Mouse (Mus musculus): ENCODE measurements around the gene Ifnk.

GRCm38 (mm10) chr4:35127759-35128158 lies 24.1 kb upstream of the Ifnk start:
- no peak for TF ChIP-seq ZMIZ1 (IDR thresholded peaks at IDR 0.05; ENCODE audit: low read depth, low read length)
- no peak for TF ChIP-seq ZC3H11A (IDR thresholded peaks at IDR 0.05; ENCODE audit: low read depth, low read length)
- TF ChIP-seq POLR2A (IDR thresholded peaks at IDR 0.05; ENCODE audit: control insufficient read depth in 1 of 2, insufficient read depth in 1 of 2, low read depth in 1 of 2, low read length in 2 of 2, poor library complexity in 1 of 2) = no peak
- TF ChIP-seq TCF12 (IDR thresholded peaks at IDR 0.05; ENCODE audit: low read depth, low read length) = no peak
